Mouse (Mus musculus): ENCODE measurements around the gene Cttnbp2.

Gene Cttnbp2

GRCm38 (mm10) chr6:18440918-18441532 lies 73.6 kb downstream of the Cttnbp2 start:
- no peak for TF ChIP-seq GATA4 (IDR thresholded peaks at IDR 0.05; ENCODE audit: insufficient replicate concordance, low read length)

- TF ChIP-seq GATA4 (IDR thresholded peaks at IDR 0.05; ENCODE audit: insufficient replicate concordance, low read length) = no peak
These were observed 78.4 kb downstream of the Cttnbp2 start for GRCm38 (mm10) chr6:18436127-18436812.

- TF ChIP-seq GATA4 (IDR thresholded peaks at IDR 0.05; ENCODE audit: insufficient replicate concordance, low read length) = no peak
These were observed 79.7 kb downstream of the Cttnbp2 start for GRCm38 (mm10) chr6:18434828-18435531.

GRCm38 (mm10) chr6:18434355-18434754 lies 80.3 kb downstream of the Cttnbp2 start:
- TF ChIP-seq GATA4 (IDR thresholded peaks at IDR 0.05; ENCODE audit: insufficient replicate concordance, low read length) = no peak

- TF ChIP-seq GATA4 (IDR thresholded peaks at IDR 0.05; ENCODE audit: insufficient replicate concordance, low read length) = no peak
These were observed 82.3 kb downstream of the Cttnbp2 start for GRCm38 (mm10) chr6:18432362-18432761.

- TF ChIP-seq GATA4 (IDR thresholded peaks at IDR 0.05; ENCODE audit: insufficient replicate concordance, low read length) = no peak
These were observed 82.8 kb downstream of the Cttnbp2 start for GRCm38 (mm10) chr6:18431891-18432290.

GRCm38 (mm10) chr6:18430062-18430461 lies 84.6 kb downstream of the Cttnbp2 start:
- TF ChIP-seq GATA4 (IDR thresholded peaks at IDR 0.05; ENCODE audit: insufficient replicate concordance, low read length) = no peak

- TF ChIP-seq GATA4 (IDR thresholded peaks at IDR 0.05; ENCODE audit: insufficient replicate concordance, low read length) = no peak
These were observed 89.8 kb downstream of the Cttnbp2 start for GRCm38 (mm10) chr6:18424822-18425221.

GRCm38 (mm10) chr6:18424367-18424766 lies 90.3 kb downstream of the Cttnbp2 start:
- TF ChIP-seq GATA4 (IDR thresholded peaks at IDR 0.05; ENCODE audit: insufficient replicate concordance, low read length) = no peak

- no peak for TF ChIP-seq GATA4 (IDR thresholded peaks at IDR 0.05; ENCODE audit: insufficient replicate concordance, low read length)
These were observed 91.5 kb downstream of the Cttnbp2 start for GRCm38 (mm10) chr6:18423112-18423511.

GRCm38 (mm10) chr6:18421561-18421960 lies 93.1 kb downstream of the Cttnbp2 start:
- TF ChIP-seq GATA4 (IDR thresholded peaks at IDR 0.05; ENCODE audit: insufficient replicate concordance, low read length) = no peak

- TF ChIP-seq GATA4 (IDR thresholded peaks at IDR 0.05; ENCODE audit: insufficient replicate concordance, low read length) = no peak
These were observed 94.0 kb downstream of the Cttnbp2 start for GRCm38 (mm10) chr6:18420660-18421059.

GRCm38 (mm10) chr6:18417866-18418454 lies 96.7 kb downstream of the Cttnbp2 start:
- TF ChIP-seq GATA4 (IDR thresholded peaks at IDR 0.05; ENCODE audit: insufficient replicate concordance, low read length) = no peak

- no peak for TF ChIP-seq GATA4 (IDR thresholded peaks at IDR 0.05; ENCODE audit: insufficient replicate concordance, low read length)
These were observed 98.7 kb downstream of the Cttnbp2 start for GRCm38 (mm10) chr6:18415961-18416360.

- TF ChIP-seq GATA4 (IDR thresholded peaks at IDR 0.05; ENCODE audit: insufficient replicate concordance, low read length) = no peak
These were observed 103.0 kb downstream of the Cttnbp2 start for GRCm38 (mm10) chr6:18411505-18412225.

All from liver, adult (tissue).